Mouse (Mus musculus): ENCODE measurements at regions not wholly inside any gene's neighbourhood (a gene's known extent, or its start where the extent isn't known, plus 50 kb on each side); places are given as distances from the start of the nearest gene placed in this dataset.

DNA sequence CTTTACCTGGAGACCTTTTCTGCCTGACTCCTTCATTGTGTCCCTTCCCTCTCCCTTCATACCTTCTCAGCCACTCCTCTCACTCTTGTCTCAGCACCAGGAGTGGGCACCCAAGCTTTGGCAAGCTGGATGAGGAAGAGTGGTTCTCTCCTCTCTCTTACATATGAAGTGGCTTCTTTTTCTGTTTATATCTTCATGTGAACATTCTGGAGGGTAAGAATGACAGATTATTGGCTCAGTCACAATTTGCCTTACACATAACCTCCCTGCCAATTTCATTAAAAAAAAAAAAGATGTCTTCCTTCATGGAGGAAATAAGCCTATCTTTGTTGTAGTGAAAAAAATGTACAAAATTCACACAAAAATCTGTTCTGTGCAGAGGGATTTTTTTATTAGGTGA lies 513.8 kb downstream of the Plcl1 start:
- no peak for ATAC-seq (ENCODE audit: insufficient number of reproducible peaks, insufficient read depth, low FRiP score, low read depth)
- no peak overlapping the region for H3K27ac ChIP-seq (ENCODE audit: low read length)
- H3K4me3 ChIP-seq (ENCODE audit: low read depth, low read length): no peak overlapping the region
- H3K27me3 ChIP-seq (ENCODE audit: control insufficient read depth, insufficient read depth, low read length): no peaks in the 10 kb centered on the region
- no peaks in the 10 kb centered on the region for H3K4me1 ChIP-seq (ENCODE audit: control insufficient read depth, insufficient read depth, low read length)
- H3K36me3 ChIP-seq (ENCODE audit: control insufficient read depth, insufficient read depth, low read length): no peaks in the 10 kb centered on the region
- no peak overlapping the region for H3K9ac ChIP-seq (replicated peaks; ENCODE audit: low read depth, low read length)
- no peaks in the 10 kb centered on the region for H3K9me3 ChIP-seq (ENCODE audit: control insufficient read depth, low read depth, low read length)
- H3K4me2 ChIP-seq (replicated peaks; ENCODE audit: low read depth, low read length): no peak overlapping the region

DNA sequence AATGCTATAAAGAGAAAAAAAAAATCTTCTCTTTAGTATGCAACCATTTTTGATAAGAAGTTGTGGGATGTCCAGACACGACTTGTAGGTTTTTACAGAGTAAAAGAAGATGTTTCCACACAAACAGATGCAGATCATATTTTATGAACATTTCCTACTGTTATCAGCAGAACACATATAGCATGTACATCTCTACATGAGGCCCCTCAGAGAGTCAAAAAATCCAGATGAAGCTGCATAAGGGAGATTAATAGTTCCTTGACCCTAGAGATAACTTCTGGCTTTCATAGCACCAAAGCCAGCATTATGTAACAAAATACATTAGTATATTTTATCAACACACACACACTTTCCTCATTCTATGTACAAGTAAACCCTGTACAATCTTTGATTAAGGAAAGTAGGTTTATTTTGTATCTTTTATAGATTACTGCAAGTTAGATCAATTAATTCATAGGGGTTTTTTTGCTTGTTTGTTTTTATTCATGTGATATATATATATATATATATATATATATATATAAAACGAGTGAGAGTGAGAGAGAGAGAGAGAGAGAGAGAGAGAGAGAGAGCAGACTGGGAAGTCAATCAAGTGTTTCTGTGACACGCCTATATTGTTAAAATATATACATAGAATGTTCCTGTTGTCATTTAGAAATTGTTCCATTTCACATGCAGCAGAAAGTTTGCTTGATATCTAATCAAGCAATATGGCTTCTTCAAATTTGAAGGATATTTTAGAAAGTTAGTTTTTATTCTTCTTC lies 541.2 kb downstream of the Plcl1 start:
- H3K9ac ChIP-seq (replicated peaks; ENCODE audit: low read depth, low read length): no peak overlapping the region
- H3K36me3 ChIP-seq (ENCODE audit: control insufficient read depth, insufficient read depth, low read length): no peaks in the 10 kb centered on the region
- no peak overlapping the region for H3K4me3 ChIP-seq (ENCODE audit: low read depth, low read length)
- H3K27ac ChIP-seq (ENCODE audit: low read length): no peak overlapping the region
- H3K27me3 ChIP-seq (ENCODE audit: control insufficient read depth, insufficient read depth, low read length): no peaks in the 10 kb centered on the region
- H3K9me3 ChIP-seq (ENCODE audit: control insufficient read depth, low read depth, low read length): no peaks in the 10 kb centered on the region
- H3K4me1 ChIP-seq (ENCODE audit: control insufficient read depth, insufficient read depth, low read length): no peaks in the 10 kb centered on the region
- no peak for ATAC-seq (ENCODE audit: insufficient number of reproducible peaks, insufficient read depth, low FRiP score, low read depth)
- WGBS: 64% methylated on average over 3 of the region's 3 CpGs
- H3K4me2 ChIP-seq (replicated peaks; ENCODE audit: low read depth, low read length): no peak overlapping the region

DNA sequence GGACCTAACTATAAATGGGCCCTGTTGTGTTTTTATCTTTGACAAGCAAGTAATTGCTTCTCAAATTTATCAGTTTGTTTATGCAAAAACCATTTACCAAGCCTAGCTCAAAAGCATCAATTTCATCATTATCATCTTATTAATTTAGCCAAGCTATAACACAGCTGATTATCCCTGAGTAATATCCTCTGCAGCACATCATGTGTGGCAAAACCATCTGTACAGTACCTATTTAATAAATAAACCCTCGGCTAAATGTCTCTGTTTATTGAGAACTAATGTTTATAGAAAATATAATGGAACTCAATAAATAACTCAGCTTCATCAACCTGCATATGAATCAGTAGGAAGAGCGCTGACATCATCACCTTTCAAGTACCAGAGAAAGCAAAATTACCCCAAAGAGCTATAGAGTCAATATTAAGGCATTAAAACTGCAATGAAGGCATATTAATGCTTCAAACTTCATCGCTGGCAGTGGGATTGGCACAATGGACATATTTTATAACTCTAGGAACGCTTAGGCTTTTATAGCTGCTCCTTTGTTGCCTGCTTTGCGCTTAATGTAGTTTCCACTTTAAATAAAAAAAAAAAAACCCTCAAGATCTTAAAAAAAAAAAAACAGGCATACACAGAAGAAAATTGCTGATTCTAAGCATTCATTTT lies 542.0 kb downstream of the Plcl1 start:
- no peak overlapping the region for H3K4me2 ChIP-seq (replicated peaks; ENCODE audit: low read depth, low read length)
- 75% methylated on average over 5 of the region's 5 CpGs for WGBS
- H3K36me3 ChIP-seq (ENCODE audit: control insufficient read depth, insufficient read depth, low read length): no peaks in the 10 kb centered on the region
- no peaks in the 10 kb centered on the region for H3K9me3 ChIP-seq (ENCODE audit: control insufficient read depth, low read depth, low read length)
- H3K9ac ChIP-seq (replicated peaks; ENCODE audit: low read depth, low read length): no peak overlapping the region
- H3K27ac ChIP-seq (ENCODE audit: low read length): no peak overlapping the region
- H3K27me3 ChIP-seq (ENCODE audit: control insufficient read depth, insufficient read depth, low read length): no peaks in the 10 kb centered on the region
- H3K4me1 ChIP-seq (ENCODE audit: control insufficient read depth, insufficient read depth, low read length): no peaks in the 10 kb centered on the region
- H3K4me3 ChIP-seq (ENCODE audit: low read depth, low read length): no peak overlapping the region
- no peak for ATAC-seq (ENCODE audit: insufficient number of reproducible peaks, insufficient read depth, low FRiP score, low read depth)

DNA sequence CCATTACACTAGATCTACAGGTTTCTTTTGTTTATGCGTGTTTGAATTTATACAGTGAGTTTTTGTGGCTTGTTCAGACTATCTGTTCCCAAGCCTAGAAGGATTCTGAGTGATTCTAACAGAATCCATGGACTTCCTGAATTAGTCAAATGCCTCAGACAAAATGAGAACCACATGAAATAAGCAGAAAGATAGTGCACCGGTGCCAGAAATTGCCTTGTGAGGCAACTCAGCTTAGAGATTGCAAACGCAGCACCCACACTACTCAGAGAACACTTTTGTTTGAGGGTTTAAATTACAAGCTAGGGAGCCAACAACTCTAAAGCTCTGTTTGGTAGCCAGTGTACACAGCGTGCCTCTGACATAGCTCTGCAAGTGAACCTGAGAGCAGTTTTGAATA lies 543.9 kb downstream of the Plcl1 start:
- Histone ChIP-seq H3K9me3 (ENCODE audit: control insufficient read depth, low read depth, low read length) (no peaks in the 10 kb centered on the region), H3K4me3 (ENCODE audit: low read depth, low read length) (no peak overlapping the region), H3K9ac (replicated peaks; ENCODE audit: low read depth, low read length) (no peak overlapping the region), H3K36me3 (ENCODE audit: control insufficient read depth, insufficient read depth, low read length) (no peaks in the 10 kb centered on the region), H3K4me1 (ENCODE audit: control insufficient read depth, insufficient read depth, low read length) (no peaks in the 10 kb centered on the region), H3K27me3 (ENCODE audit: control insufficient read depth, insufficient read depth, low read length) (no peaks in the 10 kb centered on the region), H3K27ac (ENCODE audit: low read length) (no peak overlapping the region), H3K4me2 (replicated peaks; ENCODE audit: low read depth, low read length) (no peak overlapping the region)
- 84% methylated on average over 4 of the region's 4 CpGs for WGBS
- no peak for ATAC-seq (ENCODE audit: insufficient number of reproducible peaks, insufficient read depth, low FRiP score, low read depth)

DNA sequence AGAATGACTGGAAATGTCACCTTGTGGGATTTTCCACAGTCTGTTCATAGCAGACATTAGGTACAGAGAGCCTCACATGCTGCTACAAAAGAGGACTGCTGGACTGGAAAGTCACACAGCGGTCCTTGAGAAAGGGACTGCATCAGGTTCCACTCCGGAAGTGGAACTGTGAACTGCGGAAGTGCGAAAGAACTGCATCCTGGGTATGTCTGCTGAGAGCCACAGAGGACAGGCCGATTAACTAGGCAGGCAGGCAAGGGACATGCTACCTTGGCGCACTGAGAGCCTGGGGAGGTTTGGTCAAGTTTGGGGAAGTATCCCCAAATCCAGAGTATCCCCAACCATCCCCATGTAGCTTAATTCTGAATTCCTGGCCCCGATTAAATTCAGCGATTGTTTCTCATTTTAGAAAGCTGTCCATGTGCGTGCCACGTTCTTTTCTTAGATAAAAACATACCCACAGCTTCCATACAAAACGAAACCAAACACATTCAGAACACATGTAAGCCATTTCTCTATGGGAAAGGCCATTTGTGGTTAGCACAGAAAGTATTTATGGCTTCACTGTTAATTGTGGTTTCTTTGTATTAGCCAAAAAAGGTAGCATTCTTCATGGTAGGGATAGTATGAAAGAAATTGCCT lies 552.2 kb downstream of the Plcl1 start:
- Histone ChIP-seq H3K4me2 (replicated peaks; ENCODE audit: low read depth, low read length) (no peak overlapping the region), H3K9me3 (ENCODE audit: control insufficient read depth, low read depth, low read length) (no peaks in the 10 kb centered on the region), H3K4me1 (ENCODE audit: control insufficient read depth, insufficient read depth, low read length) (no peaks in the 10 kb centered on the region), H3K4me3 (ENCODE audit: low read depth, low read length) (no peak overlapping the region), H3K27ac (ENCODE audit: low read length) (no peak overlapping the region), H3K9ac (replicated peaks; ENCODE audit: low read depth, low read length) (no peak overlapping the region), H3K36me3 (ENCODE audit: control insufficient read depth, insufficient read depth, low read length) (no peaks in the 10 kb centered on the region), H3K27me3 (ENCODE audit: control insufficient read depth, insufficient read depth, low read length) (no peaks in the 10 kb centered on the region)
- 85% methylated on average over 11 of the region's 11 CpGs for WGBS
- no peak for ATAC-seq (ENCODE audit: insufficient number of reproducible peaks, insufficient read depth, low FRiP score, low read depth)

DNA sequence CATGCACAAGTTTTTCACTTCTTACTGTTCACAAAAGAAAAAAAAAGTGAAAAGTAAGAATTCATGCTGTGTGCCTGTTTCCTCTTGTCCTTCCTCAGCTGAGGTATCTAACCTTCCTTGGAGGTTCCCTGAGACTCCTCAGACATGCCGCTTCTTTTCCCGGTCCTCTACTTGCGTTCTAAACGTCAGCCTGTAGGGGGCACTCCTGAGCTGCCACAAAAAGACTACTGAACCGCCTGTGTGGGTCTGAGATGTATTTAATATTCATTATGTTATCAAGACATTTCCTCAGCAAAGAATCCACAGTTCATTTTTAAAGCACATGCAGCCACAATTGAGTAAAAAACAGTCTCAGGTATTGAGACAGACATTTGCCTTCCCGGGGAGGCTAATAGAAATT lies 554.6 kb downstream of the Plcl1 start:
- Histone ChIP-seq H3K27me3 (ENCODE audit: control insufficient read depth, insufficient read depth, low read length) (no peaks in the 10 kb centered on the region), H3K36me3 (ENCODE audit: control insufficient read depth, insufficient read depth, low read length) (no peaks in the 10 kb centered on the region), H3K4me1 (ENCODE audit: control insufficient read depth, insufficient read depth, low read length) (no peaks in the 10 kb centered on the region), H3K9me3 (ENCODE audit: control insufficient read depth, low read depth, low read length) (no peaks in the 10 kb centered on the region), H3K4me3 (ENCODE audit: low read depth, low read length) (no peak overlapping the region), H3K9ac (replicated peaks; ENCODE audit: low read depth, low read length) (no peak overlapping the region), H3K4me2 (replicated peaks; ENCODE audit: low read depth, low read length) (no peak overlapping the region), H3K27ac (ENCODE audit: low read length) (no peak overlapping the region)
- no peak for ATAC-seq (ENCODE audit: insufficient number of reproducible peaks, insufficient read depth, low FRiP score, low read depth)
- WGBS: 15% methylated on average over 6 of the region's 6 CpGs

DNA sequence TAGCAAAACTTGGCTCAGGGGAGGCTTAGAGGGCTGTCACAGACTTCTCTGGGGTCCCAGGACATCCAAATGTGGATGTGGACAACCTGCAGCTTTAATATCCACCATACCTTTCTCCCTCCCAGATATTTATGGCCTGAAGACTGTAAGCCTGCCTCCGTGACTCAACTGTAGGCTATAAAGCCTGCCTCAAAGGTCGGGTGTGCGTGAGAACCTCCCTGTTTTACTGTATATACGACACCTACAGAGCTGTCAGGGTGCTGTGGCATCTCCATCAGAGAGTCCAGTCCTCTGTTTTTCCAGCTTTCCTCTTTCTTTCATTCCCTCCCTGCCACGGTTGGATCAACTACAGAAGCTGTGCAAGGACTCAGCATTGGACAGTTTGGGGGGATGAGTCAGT lies 558.1 kb downstream of the Plcl1 start:
- H3K27me3 ChIP-seq (ENCODE audit: control insufficient read depth, insufficient read depth, low read length): no peaks in the 10 kb centered on the region
- no peak overlapping the region for H3K27ac ChIP-seq (ENCODE audit: low read length)
- no peaks in the 10 kb centered on the region for H3K4me1 ChIP-seq (ENCODE audit: control insufficient read depth, insufficient read depth, low read length)
- H3K36me3 ChIP-seq (ENCODE audit: control insufficient read depth, insufficient read depth, low read length): no peaks in the 10 kb centered on the region
- 75% methylated on average over 5 of the region's 5 CpGs for WGBS
- no peak overlapping the region for H3K9ac ChIP-seq (replicated peaks; ENCODE audit: low read depth, low read length)
- no peak overlapping the region for H3K4me3 ChIP-seq (ENCODE audit: low read depth, low read length)
- ATAC-seq (ENCODE audit: insufficient number of reproducible peaks, insufficient read depth, low FRiP score, low read depth): no peak
- no peak overlapping the region for H3K4me2 ChIP-seq (replicated peaks; ENCODE audit: low read depth, low read length)
- no peaks in the 10 kb centered on the region for H3K9me3 ChIP-seq (ENCODE audit: control insufficient read depth, low read depth, low read length)

DNA sequence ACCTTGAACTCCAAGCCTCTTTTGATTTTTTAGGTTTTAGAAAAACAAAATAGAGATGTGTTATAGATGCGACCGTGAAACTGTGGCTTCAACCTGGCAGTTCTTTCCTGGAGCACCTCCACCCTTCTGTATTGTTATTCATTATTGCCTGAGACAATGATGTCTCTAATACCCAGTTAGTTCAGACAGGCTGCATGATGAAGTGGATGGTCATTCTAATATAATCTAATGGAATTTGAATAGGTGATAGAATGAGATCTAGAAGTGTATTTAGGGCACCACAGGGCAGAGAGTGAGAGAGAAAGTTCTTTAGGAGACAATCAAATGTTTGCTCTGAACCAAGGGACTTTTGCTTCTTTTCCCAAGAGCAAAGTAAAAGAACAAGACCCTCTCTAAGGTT lies 560.6 kb downstream of the Plcl1 start:
- no peak overlapping the region for H3K4me2 ChIP-seq (replicated peaks; ENCODE audit: low read depth, low read length)
- H3K9me3 ChIP-seq (ENCODE audit: control insufficient read depth, low read depth, low read length): no peaks in the 10 kb centered on the region
- H3K27me3 ChIP-seq (ENCODE audit: control insufficient read depth, insufficient read depth, low read length): no peaks in the 10 kb centered on the region
- H3K4me1 ChIP-seq (ENCODE audit: control insufficient read depth, insufficient read depth, low read length): no peaks in the 10 kb centered on the region
- H3K9ac ChIP-seq (replicated peaks; ENCODE audit: low read depth, low read length): no peak overlapping the region
- no peaks in the 10 kb centered on the region for H3K36me3 ChIP-seq (ENCODE audit: control insufficient read depth, insufficient read depth, low read length)
- no peak overlapping the region for H3K4me3 ChIP-seq (ENCODE audit: low read depth, low read length)
- ATAC-seq (ENCODE audit: insufficient number of reproducible peaks, insufficient read depth, low FRiP score, low read depth): no peak
- 85% methylated on average over 2 of the region's 2 CpGs for WGBS
- no peak overlapping the region for H3K27ac ChIP-seq (ENCODE audit: low read length)

All from stomach, embryonic 14.5 days (tissue).